In genomic region chr2:83705580-83706158, GRCm38 (mm10) we compare ENCODE assay signal across 18 mouse cellular contexts. TPM values are rescaled to one million over a fixed set of nuclear protein-coding genes. Genes with fewer than 3 reads are reported as not detected.
DNase-seq lines count a peak whose midpoint lies in the region; ATAC-seq and TF ChIP-seq lines count a peak whose summit lies in the region.
"Had no signal": no experiment of that assay in that cellular context is flagged by ENCODE, and none has a peak within 500 bp of the region (broad histone marks: within the 10 kb centered on the region; RNA-seq: fewer than 3 reads in every experiment).

No protein-coding gene starts in this region.

- WGBS in kidney, postnatal 0 days = 56% methylated on average over 9 of the region's 9 CpGs
- 64% methylated on average over 9 of the region's 9 CpGs for whole genome bisulfite sequencing in heart, embryonic 14.5 days

- no peak overlapping the region for H3K9ac ChIP-seq in kidney, postnatal 0 days (ENCODE audit: low read depth, low read length)
- H3K9ac ChIP-seq in heart, embryonic 14.5 days (ENCODE audit: low read length) = no peak overlapping the region
- H3K9ac ChIP-seq: forebrain, embryonic 15.5 days; liver, embryonic 13.5 days; midbrain, embryonic 13.5 days had no signal

- no peaks in the 10 kb centered on the region for H3K9me3 ChIP-seq in kidney, postnatal 0 days (replicated peaks; ENCODE audit: low read length)
- H3K9me3 ChIP-seq in heart, embryonic 14.5 days (ENCODE audit: control insufficient read depth, low read length) = no peaks in the 10 kb centered on the region
- H3K9me3 ChIP-seq: forebrain, embryonic 15.5 days; G1E; hindbrain, embryonic 10.5 days; limb, embryonic 10.5 days; liver, embryonic 13.5 days; midbrain, embryonic 13.5 days had no signal

- ATAC-seq in kidney, postnatal 0 days (replicated peaks; ENCODE audit: low FRiP score, low read depth) = no peak
- ATAC-seq in common myeloid progenitor, adult 5-6 weeks (replicated peaks; ENCODE audit: low read depth, poor library complexity, severe bottlenecking) = peak; percentile 62; the same call in 1 of the 2 replicates
- peak; percentile 54; the same call in 1 of the 2 replicates for ATAC-seq in heart, embryonic 14.5 days (ENCODE audit: insufficient number of reproducible peaks, insufficient read depth, low FRiP score, low read depth)
- ATAC-seq: forebrain, embryonic 15.5 days; midbrain, embryonic 13.5 days had no signal

- peak overlapping the region; percentile 31; the same call in 1 of the 2 replicates for H3K27ac ChIP-seq in kidney, postnatal 0 days
- H3K27ac ChIP-seq in heart, embryonic 14.5 days (replicated peaks in 1 of 2; ENCODE audit: control insufficient read depth in 1 of 2, insufficient read depth in 1 of 2, low read depth in 2 of 2, low read length in 2 of 2) = peak overlapping the region in 1 of 2 experiments; percentile 49; a peak in 2 of 4 replicates
- H3K27ac ChIP-seq: forebrain, embryonic 15.5 days; hindbrain, embryonic 10.5 days; liver, embryonic 13.5 days; midbrain, embryonic 13.5 days had no signal

- H3K36me3 ChIP-seq in kidney, postnatal 0 days (ENCODE audit: insufficient read depth, low read length) = no peaks in the 10 kb centered on the region
- H3K36me3 ChIP-seq in heart, embryonic 14.5 days (ENCODE audit: control insufficient read depth, insufficient read depth, low read length) = no peaks in the 10 kb centered on the region
- H3K36me3 ChIP-seq: forebrain, embryonic 15.5 days; G1E; hindbrain, embryonic 10.5 days; limb, embryonic 10.5 days; liver, embryonic 13.5 days; midbrain, embryonic 13.5 days had no signal

- no peaks in the 10 kb centered on the region for H3K27me3 ChIP-seq in kidney, postnatal 0 days (ENCODE audit: insufficient read depth, low read length)
- no peaks in the 10 kb centered on the region for H3K27me3 ChIP-seq in heart, embryonic 14.5 days (ENCODE audit: control insufficient read depth, insufficient read depth, low read length)
- H3K27me3 ChIP-seq: forebrain, embryonic 15.5 days; liver, embryonic 13.5 days; midbrain, embryonic 13.5 days had no signal

- peak; percentile 57 for DNase-seq in kidney, postnatal 0 days (ENCODE audit: low spot score)
- DNase-seq in kidney, adult 8-10 months = no peak
- DNase-seq in lung, postnatal 14 days = peak; percentile 21
- no peak for DNase-seq in layer of hippocampus, postnatal 25 days (ENCODE audit: extremely low spot score in 1 of 2, low spot score in 1 of 2)
- DNase-seq in left cerebral cortex, adult 11 months (ENCODE audit: low spot score) = no peak
- no peak for DNase-seq in embryo, embryonic 10.5 days (ENCODE audit: low spot score)
- DNase-seq: adrenal gland, adult 8-10 months; cerebellum, adult 2 months; liver, embryonic 13.5 days; retina, postnatal 1 day had no signal

- H3K4me1 ChIP-seq in kidney, postnatal 0 days (replicated peaks; ENCODE audit: insufficient read depth, low read length) = peaks cover 7% of the 10 kb centered on the region; the same call in 1 of the 2 replicates
- H3K4me1 ChIP-seq in heart, embryonic 14.5 days (ENCODE audit: control insufficient read depth in 2 of 2, insufficient read depth in 2 of 2, low read length in 2 of 2) = peaks cover 4 to 9% of the 10 kb centered on the region in 2 experiments; a peak in 3 of 4 replicates
- H3K4me1 ChIP-seq: forebrain, embryonic 15.5 days; midbrain, embryonic 13.5 days had no signal

- no peak overlapping the region for H3K4me3 ChIP-seq in kidney, postnatal 0 days (replicated peaks; ENCODE audit: low read depth, low read length)
- H3K4me3 ChIP-seq in heart, embryonic 14.5 days (ENCODE audit: control insufficient read depth in 1 of 2, insufficient read depth in 1 of 2, low read depth in 1 of 2, low read length in 2 of 2) = no peak overlapping the region
- H3K4me3 ChIP-seq: forebrain, embryonic 15.5 days; hindbrain, embryonic 10.5 days; limb, embryonic 10.5 days; liver, embryonic 13.5 days; midbrain, embryonic 13.5 days; myocyte had no signal

- peak overlapping the region; percentile 22; the same call in 1 of the 2 replicates for H3K4me2 ChIP-seq in kidney, postnatal 0 days (ENCODE audit: low read length)
- H3K4me2 ChIP-seq in heart, embryonic 14.5 days (ENCODE audit: low read length) = no peak overlapping the region
- H3K4me2 ChIP-seq: forebrain, embryonic 15.5 days; liver, embryonic 13.5 days; midbrain, embryonic 13.5 days had no signal

- TF ChIP-seq CTCF in kidney, postnatal 0 days (IDR thresholded peaks at IDR 0.05; ENCODE audit: low read depth) = no peak

RNA-seq across cellular contexts. Expression of gene Itgav, which starts 18.5 kb away (rescaled TPM):
- polyA plus RNA-seq in kidney, postnatal 0 days (2015; fragmentation: Nextera tagmentation; extraction: Ambion mirVana) = 164 and 165 TPM in 2 replicates
- 11.5 and 14.4 TPM in 2 replicates for total RNA-seq in common myeloid progenitor, adult 5-6 weeks (2017)
- polyA plus RNA-seq in heart, embryonic 14.5 days (2014; fragmentation: Nextera tagmentation; extraction: Ambion mirVana) = 67.4 and 75.3 TPM in 2 replicates
- total RNA-seq in layer of hippocampus, postnatal 25 days (2021) = 10 to 100 TPM; 47.7 to 56.4 TPM

Comparison
In these comparisons a context has a peak if more than half of its experiments do, and no peak if none do; other contexts are left out.
1. DNase-seq: peak in kidney, postnatal 0 days (single experiment) and lung, postnatal 14 days (single experiment); none in kidney, adult 8-10 months (0 of 2), layer of hippocampus, postnatal 25 days (0 of 2), left cerebral cortex, adult 11 months (single experiment) and embryo, embryonic 10.5 days (single experiment).